Mouse (Mus musculus): Measurements from ENCODE around the gene Dennd5a. TPM values are rescaled to one million over a fixed set of nuclear protein-coding genes. Genes with fewer than 3 reads are reported as not detected.

Gene Dennd5a
- total RNA-seq, 2 experiments from 2014 or later = 222 to 227 TPM

Other genes starting within 250 kb of the Dennd5a start
- not detected for gene BC051019, start 236.6 kb downstream of the Dennd5a start, total RNA-seq (2021)
- not detected for gene Ascl3, start 228.7 kb downstream of the Dennd5a start, total RNA-seq (2021)
- 10 to 100 TPM; 91.6 to 93.1 TPM for gene Tmem9b, start 207.6 kb downstream of the Dennd5a start, total RNA-seq (2021)
- gene Nrip3, start 178.4 kb downstream of the Dennd5a start, total RNA-seq (2021) = 10 to 100 TPM; 82.9 to 87.3 TPM
- 1 to 10 TPM in 1 of 2 experiments, under 1 TPM in 1; 0.93 to 1.1 TPM for gene Scube2, start 94.8 kb downstream of the Dennd5a start, total RNA-seq (2021)
- 10 to 100 TPM; 55.1 to 61.4 TPM for gene Tmem41b, start 26.5 kb upstream of the Dennd5a start, total RNA-seq (2021)
- 100 to 1,000 TPM in 1 of 2 experiments, 10 to 100 TPM in 1; 98.4 to 106 TPM for gene Ipo7, start 57.8 kb upstream of the Dennd5a start, total RNA-seq (2021)
- 10 to 100 TPM; 10.9 to 13.0 TPM for gene Zfp143, start 100.7 kb upstream of the Dennd5a start, total RNA-seq (2021)
- gene Wee1, start 161.6 kb upstream of the Dennd5a start, total RNA-seq (2021) = 10 to 100 TPM; 27.3 to 27.4 TPM